Mouse (Mus musculus) lung, postnatal 0 days (tissue): ENCODE measurements around the gene BC035044. TPM values are rescaled to one million over a fixed set of nuclear protein-coding genes. Genes with fewer than 3 reads are reported as not detected.

ENCODE experiments used
- ATAC-seq: fragments of 200-750 bp; cut with Nextera tagmentation; 2 replicates; pipeline ENCODE4 v1.8.0; 2017; ENCODE audit warnings: moderate library complexity
- DNase-seq: peaks from one replicate; pipeline ENCODE4 v3.0.0-alpha.2; 2016; ENCODE audit warnings: low spot score
- H3K27ac ChIP-seq: fragments of 300-500 bp; sonication (generic); 2 replicates; pipeline ENCODE4 v1.5.1; 2014; ENCODE audit warnings: antibody characterized with exemption, mild to moderate bottlenecking, low read length, mixed read lengths
- H3K27me3 ChIP-seq: fragments of 300-500 bp; sonication (generic); replicated peaks from 2 replicates; pipeline ENCODE4 v1.6.1; 2014; ENCODE audit warnings: low read length, mixed read lengths; ENCODE audit not compliant: insufficient read depth
- H3K36me3 ChIP-seq: fragments of 300-500 bp; sonication (generic); 2 replicates; pipeline ENCODE4 v1.6.1; 2014; ENCODE audit warnings: low read length, mixed read lengths; ENCODE audit not compliant: insufficient read depth
- H3K4me1 ChIP-seq: fragments of 300-500 bp; sonication (generic); 2 replicates; pipeline ENCODE4 v1.6.1; 2014; ENCODE audit warnings: antibody characterized with exemption, low read depth, low read length, mixed read lengths; ENCODE audit not compliant: insufficient read depth
- H3K4me2 ChIP-seq: fragments of 300-500 bp; sonication (generic); replicated peaks from 2 replicates; pipeline ENCODE4 v1.6.1; 2014; ENCODE audit warnings: low read depth, mild to moderate bottlenecking, low read length, moderate library complexity, mixed read lengths
- H3K4me3 ChIP-seq: fragments of 300-500 bp; sonication (generic); 2 replicates; pipeline ENCODE4 v1.5.1; 2014; ENCODE audit warnings: low read depth, low read length
- H3K9ac ChIP-seq: fragments of 300-500 bp; sonication (generic); replicated peaks from 2 replicates; pipeline ENCODE4 v1.6.1; 2014; ENCODE audit warnings: low read depth, mild to moderate bottlenecking
- H3K9me3 ChIP-seq: fragments of 300-500 bp; sonication (generic); 2 replicates; pipeline ENCODE4 v1.6.1; 2016; ENCODE audit warnings: low read length, mixed read lengths
- CTCF ChIP-seq: IDR thresholded peaks from 2 replicates; pipeline ENCODE4 v1.5.1; 2016; ENCODE audit warnings: antibody characterized with exemption, mild to moderate bottlenecking
- EP300 ChIP-seq: IDR thresholded peaks from 2 replicates; pipeline ENCODE4 v1.6.1; 2016; ENCODE audit warnings: antibody characterized with exemption, mild to moderate bottlenecking, control low read depth
- WGBS: fragments of 180-500 bp; shearing (Covaris S2); extraction: QIAGEN DNeasy Blood & Tissue Kit; methylation state at CpG from one replicate; pipeline ENCODE4 v1.1.7; 2014; 5-methylcytosine and 5-hydroxymethylcytosine counted together
- polyA plus RNA-seq: library from polyadenylated mRNA; unstranded; fragments of >200 nt; fragmentation: Nextera tagmentation; extraction: Ambion mirVana; gene quantifications from 2 replicates; pipeline ENCODE4 v1.2.1, GENCODE M21; 2015

BC035044 gene
- polyA plus RNA-seq, 1 experiment from 2014 or later = 1.2 TPM

GRCm38 (mm10) chr6:128837454-128838341 lies 53.2 kb downstream of the BC035044 start:
- Histone ChIP-seq H3K27me3 (no peaks in the 10 kb centered on the region), H3K9ac (peak overlapping the region; percentile 95; the same call in 1 of the 2 replicates), H3K27ac (peak overlapping the region; percentile 99), H3K4me2 (peak overlapping the region; percentile 74), H3K4me3 (peak overlapping the region; percentile 81), H3K9me3 (no peaks in the 10 kb centered on the region), H3K4me1 (peaks cover 7% of the 10 kb centered on the region; the same call in 1 of the 2 replicates), H3K36me3 (no peaks in the 10 kb centered on the region)
- WGBS = 4% methylated on average over 14 of the region's 14 CpGs
- DNase-seq (no peak), ATAC-seq (no peak)
- TF ChIP-seq CTCF = no peak
- no peak for TF ChIP-seq EP300

- Histone ChIP-seq H3K4me2 (no peak overlapping the region), H3K27ac (no peak overlapping the region), H3K4me3 (no peak overlapping the region), H3K9ac (no peak overlapping the region), H3K9me3 (no peaks in the 10 kb centered on the region), H3K27me3 (no peaks in the 10 kb centered on the region), H3K4me1 (peaks cover 4% of the 10 kb centered on the region; the same call in 1 of the 2 replicates), H3K36me3 (no peaks in the 10 kb centered on the region)
- no peak for TF ChIP-seq CTCF
- no peak for TF ChIP-seq EP300
- 81% methylated on average over 6 of the region's 6 CpGs for WGBS
- ATAC-seq (no peak), DNase-seq (no peak)
Measured at GRCm38 (mm10) chr6:128836955-128837334, 54.0 kb downstream of the BC035044 start.

- 76% methylated on average over 8 of the region's 8 CpGs for WGBS
- Histone ChIP-seq H3K4me2 (no peak overlapping the region), H3K27ac (no peak overlapping the region), H3K4me3 (no peak overlapping the region), H3K9ac (no peak overlapping the region), H3K4me1 (no peaks in the 10 kb centered on the region; the same call in 1 of the 2 replicates), H3K9me3 (no peaks in the 10 kb centered on the region), H3K27me3 (no peaks in the 10 kb centered on the region), H3K36me3 (no peaks in the 10 kb centered on the region)
- no peak for ATAC-seq
- no peak for TF ChIP-seq EP300
- no peak for TF ChIP-seq CTCF
- DNase-seq = no peak
Measured at GRCm38 (mm10) chr6:128836191-128836954, 54.6 kb downstream of the BC035044 start.

- no peaks in the 10 kb centered on the region for H3K36me3 ChIP-seq
- H3K27me3 ChIP-seq = no peaks in the 10 kb centered on the region
- TF ChIP-seq EP300 = peak; percentile 79
- TF ChIP-seq CTCF = 0 out of 2 replicates have a peak, but pooled peaks have one; percentile 17
- H3K4me3 ChIP-seq = no peak overlapping the region
- ATAC-seq (peak; percentile 37), DNase-seq (peak; percentile 78)
- no peaks in the 10 kb centered on the region for H3K9me3 ChIP-seq
- H3K4me1 ChIP-seq = no peaks in the 10 kb centered on the region; the same call in 1 of the 2 replicates
- no peak overlapping the region for H3K4me2 ChIP-seq
- WGBS = 57% methylated on average over 4 of the region's 4 CpGs
- H3K9ac ChIP-seq = no peak overlapping the region
- H3K27ac ChIP-seq = no peak overlapping the region
Measured at GRCm38 (mm10) chr6:128835571-128835970, 55.4 kb downstream of the BC035044 start.

GRCm38 (mm10) chr6:128833046-128833445 lies 57.9 kb downstream of the BC035044 start:
- 76% methylated on average over 10 of the region's 10 CpGs for WGBS
- H3K4me2 ChIP-seq = no peak overlapping the region
- ATAC-seq (no peak), DNase-seq (no peak)
- H3K27me3 ChIP-seq = no peaks in the 10 kb centered on the region
- TF ChIP-seq CTCF (no peak), EP300 (no peak)
- H3K36me3 ChIP-seq = no peaks in the 10 kb centered on the region
- no peak overlapping the region for H3K4me3 ChIP-seq
- no peaks in the 10 kb centered on the region; the same call in 1 of the 2 replicates for H3K4me1 ChIP-seq
- H3K27ac ChIP-seq = no peak overlapping the region
- no peaks in the 10 kb centered on the region for H3K9me3 ChIP-seq
- H3K9ac ChIP-seq = no peak overlapping the region

GRCm38 (mm10) chr6:128829837-128830236 lies 61.1 kb downstream of the BC035044 start:
- ATAC-seq (no peak), DNase-seq (no peak)
- 51% methylated on average over 4 of the region's 4 CpGs for whole genome bisulfite sequencing
- no peak overlapping the region for H3K9ac ChIP-seq
- H3K36me3 ChIP-seq = no peaks in the 10 kb centered on the region
- H3K27ac ChIP-seq = no peak overlapping the region
- TF ChIP-seq CTCF (no peak), EP300 (no peak)
- H3K4me2 ChIP-seq = no peak overlapping the region
- H3K27me3 ChIP-seq = no peaks in the 10 kb centered on the region
- no peaks in the 10 kb centered on the region for H3K9me3 ChIP-seq
- H3K4me3 ChIP-seq = no peak overlapping the region
- no peaks in the 10 kb centered on the region for H3K4me1 ChIP-seq
